Mouse (Mus musculus) hindbrain, embryonic 12.5 days (tissue): Measurements from ENCODE around the gene Vmn1r85. TPM values are rescaled to one million over a fixed set of nuclear protein-coding genes. Genes with fewer than 3 reads are reported as not detected.

Experiments used
- ATAC-seq: fragments of 200-750 bp; cut with Nextera tagmentation; 2 replicates; pipeline ENCODE4 v1.8.0; 2017; ENCODE audit warnings: moderate TSS enrichment; ENCODE audit not compliant: low FRiP score
- H3K27ac ChIP-seq: fragments of 300-500 bp; sonication (generic); 2 replicates; pipeline ENCODE4 v1.5.1; 2016; ENCODE audit warnings: mild to moderate bottlenecking
- H3K27me3 ChIP-seq: fragments of 300-500 bp; sonication (generic); 2 replicates; pipeline ENCODE4 v1.6.1; 2016; ENCODE audit warnings: mild to moderate bottlenecking
- H3K36me3 ChIP-seq: fragments of 300-500 bp; sonication (generic); 2 replicates; pipeline ENCODE4 v1.6.1; 2016; ENCODE audit warnings: mild to moderate bottlenecking
- H3K4me1 ChIP-seq: fragments of 300-500 bp; sonication (generic); 2 replicates; pipeline ENCODE4 v1.6.1; 2016
- H3K4me2 ChIP-seq: fragments of 300-500 bp; sonication (generic); replicated peaks from 2 replicates; pipeline ENCODE4 v1.6.1; 2016; ENCODE audit warnings: mild to moderate bottlenecking
- H3K4me3 ChIP-seq: fragments of 300-500 bp; sonication (generic); 2 replicates; pipeline ENCODE4 v1.5.1; 2016; ENCODE audit warnings: mild to moderate bottlenecking
- H3K9ac ChIP-seq: fragments of 300-500 bp; sonication (generic); 2 replicates; pipeline ENCODE4 v1.6.1; 2016; ENCODE audit warnings: mild to moderate bottlenecking, moderate library complexity
- H3K9me3 ChIP-seq: fragments of 300-500 bp; sonication (generic); replicated peaks from 2 replicates; pipeline ENCODE4 v1.6.1; 2016; ENCODE audit warnings: mild to moderate bottlenecking
- WGBS: fragments of 180-500 bp; shearing (Covaris S2); methylation state at CpG from one replicate; pipeline ENCODE4 v1.1.7; 2016; 5-methylcytosine and 5-hydroxymethylcytosine counted together
- polyA plus RNA-seq: library from polyadenylated mRNA; unstranded; fragments of >200 nt; fragmentation: Nextera tagmentation; extraction: Ambion mirVana; gene quantifications from 2 replicates; pipeline ENCODE4 v1.2.1, GENCODE M21; 2016

Vmn1r85 gene
- polyA plus RNA-seq, 1 experiment from 2014 or later: not detected

GRCm38 (mm10) chr7:13053501-13053900 is 41.5 kb downstream of the Vmn1r85 start:
- H3K27me3 ChIP-seq: no peaks in the 10 kb centered on the region
- peak overlapping the region; percentile 47 for H3K4me2 ChIP-seq
- WGBS: 89% methylated on average over 2 of the region's 2 CpGs
- no peak for ATAC-seq
- H3K9me3 ChIP-seq: no peaks in the 10 kb centered on the region
- H3K36me3 ChIP-seq: no peaks in the 10 kb centered on the region
- peak overlapping the region; percentile 55; the same call in 1 of the 2 replicates for H3K4me3 ChIP-seq
- 0 out of 2 replicates have a peak overlapping the region, but pooled peaks have one; percentile 94 for H3K27ac ChIP-seq
- H3K4me1 ChIP-seq: peaks cover 6% of the 10 kb centered on the region; the same call in 1 of the 2 replicates
- H3K9ac ChIP-seq: peak overlapping the region; percentile 63; the same call in 1 of the 2 replicates

- Histone ChIP-seq H3K27ac (no peak overlapping the region), H3K4me3 (no peak overlapping the region), H3K9ac (no peak overlapping the region), H3K9me3 (no peaks in the 10 kb centered on the region), H3K36me3 (no peaks in the 10 kb centered on the region), H3K4me2 (no peak overlapping the region), H3K27me3 (no peaks in the 10 kb centered on the region), H3K4me1 (peaks cover 6% of the 10 kb centered on the region; the same call in 1 of the 2 replicates)
- no peak for ATAC-seq
- WGBS: 87% methylated on average over 13 of the region's 13 CpGs
Measured at GRCm38 (mm10) chr7:13053001-13053400, 42.0 kb downstream of the Vmn1r85 start.

- Histone ChIP-seq H3K4me3 (no peak overlapping the region), H3K36me3 (no peaks in the 10 kb centered on the region), H3K4me1 (peaks cover 12% of the 10 kb centered on the region), H3K27me3 (peaks cover 47% of the 10 kb centered on the region), H3K9me3 (no peaks in the 10 kb centered on the region), H3K4me2 (no peak overlapping the region), H3K27ac (no peak overlapping the region), H3K9ac (no peak overlapping the region)
- WGBS: 8% methylated on average over 2 of the region's 2 CpGs
- peak; percentile 49; the same call in 1 of the 2 replicates for ATAC-seq
Measured at GRCm38 (mm10) chr7:13046084-13046483, 48.9 kb downstream of the Vmn1r85 start.

DNA sequence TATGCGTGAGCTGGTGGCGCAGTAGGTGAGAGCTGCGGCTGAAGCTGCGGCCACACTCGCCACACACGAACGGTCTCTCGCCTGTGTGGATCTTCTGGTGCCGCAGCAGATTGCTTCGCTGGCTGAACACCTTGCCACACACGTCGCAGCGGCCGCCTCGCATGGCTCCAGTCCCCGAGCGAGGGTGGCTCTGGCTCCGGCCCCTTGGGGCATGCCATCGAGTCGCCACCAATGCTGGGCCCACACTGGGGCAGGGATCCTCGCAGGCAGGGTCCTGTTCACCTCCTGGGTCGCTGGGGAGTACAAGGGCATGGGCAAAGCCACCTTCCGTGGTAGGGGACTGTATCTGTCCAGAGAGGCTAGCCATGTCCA is 50.7 kb downstream of the Vmn1r85 start:
- no peaks in the 10 kb centered on the region for H3K36me3 ChIP-seq
- peak; percentile 30 for ATAC-seq
- peaks cover 13% of the 10 kb centered on the region for H3K4me1 ChIP-seq
- peak overlapping the region; percentile 46 for H3K4me3 ChIP-seq
- 0 out of 2 replicates have a peak overlapping the region, but pooled peaks have one; percentile 23 for H3K27ac ChIP-seq
- H3K27me3 ChIP-seq: peaks cover 53% of the 10 kb centered on the region
- H3K4me2 ChIP-seq: peak overlapping the region; percentile 85
- WGBS: 3% methylated on average over 23 of the region's 23 CpGs
- H3K9me3 ChIP-seq: no peaks in the 10 kb centered on the region
- peak overlapping the region; percentile 68 for H3K9ac ChIP-seq

GRCm38 (mm10) chr7:13043445-13044253 is 51.3 kb downstream of the Vmn1r85 start:
- no peaks in the 10 kb centered on the region for H3K36me3 ChIP-seq
- peaks cover 53% of the 10 kb centered on the region for H3K27me3 ChIP-seq
- H3K27ac ChIP-seq: 0 out of 2 replicates have a peak overlapping the region, but pooled peaks have one; percentile 23
- peak; percentile 49 for ATAC-seq
- peaks cover 19% of the 10 kb centered on the region for H3K4me1 ChIP-seq
- WGBS: 5% methylated on average over 88 of the region's 88 CpGs
- H3K4me3 ChIP-seq: peak overlapping the region; percentile 46
- H3K4me2 ChIP-seq: peak overlapping the region; percentile 85
- H3K9ac ChIP-seq: peak overlapping the region; percentile 68
- H3K9me3 ChIP-seq: no peaks in the 10 kb centered on the region

GRCm38 (mm10) chr7:13043120-13043444 is 51.9 kb downstream of the Vmn1r85 start:
- H3K27me3 ChIP-seq: peaks cover 53% of the 10 kb centered on the region
- H3K36me3 ChIP-seq: no peaks in the 10 kb centered on the region
- H3K4me1 ChIP-seq: peaks cover 20% of the 10 kb centered on the region
- H3K4me2 ChIP-seq: peak overlapping the region; percentile 85
- H3K9ac ChIP-seq: no peak overlapping the region
- H3K9me3 ChIP-seq: no peaks in the 10 kb centered on the region
- ATAC-seq: no peak
- peak overlapping the region; percentile 46 for H3K4me3 ChIP-seq
- H3K27ac ChIP-seq: no peak overlapping the region
- 36% methylated on average over 16 of the region's 16 CpGs for WGBS

- ATAC-seq: no peak
- no peak overlapping the region for H3K27ac ChIP-seq
- no peaks in the 10 kb centered on the region for H3K9me3 ChIP-seq
- peaks cover 53% of the 10 kb centered on the region for H3K27me3 ChIP-seq
- no peaks in the 10 kb centered on the region for H3K36me3 ChIP-seq
- H3K4me2 ChIP-seq: no peak overlapping the region
- H3K4me1 ChIP-seq: peaks cover 20% of the 10 kb centered on the region
- no peak overlapping the region for H3K9ac ChIP-seq
- H3K4me3 ChIP-seq: no peak overlapping the region
- 73% methylated on average over 6 of the region's 6 CpGs for WGBS
Measured at GRCm38 (mm10) chr7:13042511-13042910, 52.5 kb downstream of the Vmn1r85 start.

GRCm38 (mm10) chr7:13041256-13041655 is 53.7 kb downstream of the Vmn1r85 start:
- Histone ChIP-seq H3K36me3 (peaks cover 3% of the 10 kb centered on the region), H3K4me3 (no peak overlapping the region), H3K27ac (no peak overlapping the region), H3K4me1 (peaks cover 28% of the 10 kb centered on the region), H3K4me2 (no peak overlapping the region), H3K9ac (no peak overlapping the region), H3K9me3 (no peaks in the 10 kb centered on the region), H3K27me3 (peaks cover 53% of the 10 kb centered on the region)
- WGBS: 79% methylated on average over 1 of the region's 1 CpGs
- no peak for ATAC-seq

DNA sequence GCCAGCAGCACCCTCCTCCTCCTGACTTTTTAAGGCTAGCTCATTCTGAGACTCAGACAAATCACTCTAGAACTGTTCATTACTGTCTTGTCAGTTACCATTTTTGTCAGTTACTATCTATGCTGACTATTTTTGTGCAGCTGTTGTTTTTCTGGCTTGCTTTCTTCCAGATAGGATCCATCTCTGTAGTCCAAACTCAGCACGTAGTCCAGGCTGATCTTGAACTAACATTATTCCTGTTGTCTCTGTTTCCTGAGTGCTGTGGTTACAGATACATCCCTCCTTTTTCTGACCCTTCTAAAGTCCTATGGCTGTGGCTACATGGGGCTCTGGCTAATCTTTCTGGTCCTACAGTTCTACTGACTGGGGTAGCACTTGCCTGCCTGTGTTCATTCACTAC is 55.8 kb downstream of the Vmn1r85 start:
- Histone ChIP-seq H3K4me2 (peak overlapping the region; percentile 91), H3K27ac (no peak overlapping the region), H3K36me3 (peaks cover 16% of the 10 kb centered on the region), H3K9ac (peak overlapping the region; percentile 98; the same call in 1 of the 2 replicates), H3K9me3 (no peaks in the 10 kb centered on the region), H3K4me1 (peaks cover 32% of the 10 kb centered on the region), H3K27me3 (peaks cover 37% of the 10 kb centered on the region), H3K4me3 (0 out of 2 replicates have a peak overlapping the region, but pooled peaks have one; percentile 78)
- 90% methylated on average over 1 of the region's 1 CpGs for WGBS
- ATAC-seq: no peak

GRCm38 (mm10) chr7:13038621-13039169 is 56.3 kb downstream of the Vmn1r85 start:
- ATAC-seq: no peak
- Histone ChIP-seq H3K36me3 (peaks cover 16% of the 10 kb centered on the region), H3K9me3 (no peaks in the 10 kb centered on the region), H3K27me3 (peaks cover 32% of the 10 kb centered on the region), H3K4me1 (peaks cover 33% of the 10 kb centered on the region), H3K4me2 (peak overlapping the region; percentile 91), H3K4me3 (peak overlapping the region; percentile 78), H3K9ac (peak overlapping the region; percentile 98), H3K27ac (peak overlapping the region; percentile 100)
- WGBS: 26% methylated on average over 15 of the region's 15 CpGs

- Histone ChIP-seq H3K9me3 (no peaks in the 10 kb centered on the region), H3K27me3 (peaks cover 25% of the 10 kb centered on the region), H3K27ac (peak within 1 kb of the TSS; percentile 100), H3K4me2 (peak within 1 kb of the TSS; percentile 91), H3K4me1 (peaks cover 36% of the 10 kb centered on the region), H3K4me3 (peak within 1 kb of the TSS; percentile 78), H3K36me3 (peaks cover 20% of the 10 kb centered on the region), H3K9ac (peak within 1 kb of the TSS; percentile 98)
- ATAC-seq: peak; percentile 92
- under 1% methylated on average over 64 of the region's 65 CpGs for WGBS
Measured at GRCm38 (mm10) chr7:13037901-13038555, 56.9 kb downstream of the Vmn1r85 start, which contains the start of gene Ube2m. Gene Ube2m, minus strand, starts transcription at chr7:13038275.

- Histone ChIP-seq H3K9ac (peak overlapping the region; percentile 98), H3K4me2 (peak overlapping the region; percentile 91), H3K9me3 (no peaks in the 10 kb centered on the region), H3K4me1 (peaks cover 40% of the 10 kb centered on the region), H3K4me3 (peak overlapping the region; percentile 78), H3K27me3 (peaks cover 19% of the 10 kb centered on the region), H3K36me3 (peaks cover 26% of the 10 kb centered on the region), H3K27ac (peak overlapping the region; percentile 100)
- ATAC-seq: no peak
- 1% methylated on average over 31 of the region's 33 CpGs for WGBS
Measured at GRCm38 (mm10) chr7:13037366-13037765, 57.6 kb downstream of the Vmn1r85 start.
